Mouse (Mus musculus): ENCODE measurements at regions not wholly inside any gene's neighbourhood (a gene's known extent, or its start where the extent isn't known, plus 50 kb on each side); places are given as distances from the start of the nearest gene placed in this dataset.

GRCm38 (mm10) chr16:5673372-5673960 is 211.7 kb upstream of the Rbfox1 start:
- TF ChIP-seq POLR2A (IDR thresholded peaks at IDR 0.05; ENCODE audit: control insufficient read depth, extremely low read depth, insufficient read depth, low read length, poor library complexity) (no peak), CTCF (IDR thresholded peaks at IDR 0.05; ENCODE audit: borderline replicate concordance, control insufficient read depth, extremely low read depth, insufficient read depth, low read length, poor library complexity) (no peak)
